Mouse (Mus musculus) neural tube, embryonic 15.5 days (tissue): Measurements from ENCODE around the gene Gm10217. TPM values are rescaled to one million over a fixed set of nuclear protein-coding genes. Genes with fewer than 3 reads are reported as not detected.

Source experiments
- polyA plus RNA-seq: library from polyadenylated mRNA; unstranded; fragments of >200 nt; fragmentation: Nextera tagmentation; extraction: Ambion mirVana; gene quantifications from 2 replicates; pipeline ENCODE4 v1.2.1, GENCODE M21; 2015

Gm10217 gene
- polyA plus RNA-seq, 1 experiment from 2014 or later, result not detected

Other genes with a start within 250 kb of the Gm10217 start
- gene Fam155a, start 93.1 kb upstream of the Gm10217 start, polyA plus RNA-seq, result 22.1 and 28.8 TPM in 2 replicates
- 9.4 and 10.8 TPM in 2 replicates for gene Lig4, start 113.4 kb downstream of the Gm10217 start, polyA plus RNA-seq
- 12.8 and 13.2 TPM in 2 replicates for gene Abhd13, start 113.5 kb downstream of the Gm10217 start, polyA plus RNA-seq
- gene Tnfsf13b, start 142.2 kb downstream of the Gm10217 start, polyA plus RNA-seq, result 1.3 and 1.6 TPM in 2 replicates